Mouse (Mus musculus) thymus, postnatal 14 days (tissue): ENCODE results near the gene Gria3.

ENCODE experiments used
- DNase-seq: peaks from one replicate; pipeline ENCODE4 v3.0.0; 2021

Gene Gria3

GRCm38 (mm10) chrX:41400058-41400904, at the start of gene Gria3:
TSS of gene Gria3 (plus strand) at chrX:41400854.
- peak; percentile 37 for DNase-seq

GRCm38 (mm10) chrX:41387086-41387485, 13.6 kb upstream of the Gria3 start:
- no peak for DNase-seq

GRCm38 (mm10) chrX:41389079-41389478, 11.6 kb upstream of the Gria3 start:
- DNase-seq = no peak

- no peak for DNase-seq
These were observed 2.2 kb upstream of the Gria3 start for GRCm38 (mm10) chrX:41398482-41398881.

- DNase-seq = peak; percentile 36
These were observed 532 bp downstream of the Gria3 start for GRCm38 (mm10) chrX:41401186-41401585.

GRCm38 (mm10) chrX:41401590-41402240, 1.1 kb downstream of the Gria3 start:
- peak; percentile 4 for DNase-seq

- no peak for DNase-seq
These were observed 2.0 kb downstream of the Gria3 start for GRCm38 (mm10) chrX:41402656-41403055.

GRCm38 (mm10) chrX:41406288-41406687, 5.6 kb downstream of the Gria3 start:
- DNase-seq = no peak

GRCm38 (mm10) chrX:41409791-41410190, 9.1 kb downstream of the Gria3 start:
- DNase-seq = no peak

GRCm38 (mm10) chrX:41425651-41426050, 25.0 kb downstream of the Gria3 start:
- no peak for DNase-seq

GRCm38 (mm10) chrX:41428011-41428410, 27.4 kb downstream of the Gria3 start:
- no peak for DNase-seq

GRCm38 (mm10) chrX:41435541-41435940, 34.9 kb downstream of the Gria3 start:
- DNase-seq = no peak

- no peak for DNase-seq
These were observed 38.2 kb downstream of the Gria3 start for GRCm38 (mm10) chrX:41438841-41439240.

- no peak for DNase-seq
These were observed 48.2 kb downstream of the Gria3 start for GRCm38 (mm10) chrX:41448876-41449275.

- no peak for DNase-seq
These were observed 76.8 kb downstream of the Gria3 start for GRCm38 (mm10) chrX:41477486-41477885.

GRCm38 (mm10) chrX:41496528-41496927, 95.9 kb downstream of the Gria3 start:
- no peak for DNase-seq

- DNase-seq = no peak
These were observed 104.7 kb downstream of the Gria3 start for GRCm38 (mm10) chrX:41505371-41505770.

- DNase-seq = no peak
These were observed 107.3 kb downstream of the Gria3 start for GRCm38 (mm10) chrX:41507959-41508358.

GRCm38 (mm10) chrX:41514982-41515381, 114.3 kb downstream of the Gria3 start:
- DNase-seq = no peak

- DNase-seq = no peak
These were observed 131.9 kb downstream of the Gria3 start for GRCm38 (mm10) chrX:41532511-41532910.

- DNase-seq = no peak
These were observed 135.2 kb downstream of the Gria3 start for GRCm38 (mm10) chrX:41535886-41536285.

- DNase-seq = no peak
These were observed 161.8 kb downstream of the Gria3 start for GRCm38 (mm10) chrX:41562296-41563060.

- DNase-seq = no peak
These were observed 164.2 kb downstream of the Gria3 start for GRCm38 (mm10) chrX:41564898-41565297.

GRCm38 (mm10) chrX:41573079-41573478, 172.4 kb downstream of the Gria3 start:
- DNase-seq = no peak
